Mouse (Mus musculus) thymus, adult 2 months (tissue): ENCODE measurements at regions not wholly inside any gene's neighbourhood (a gene's known extent, or its start where the extent isn't known, plus 50 kb on each side); places are given as distances from the start of the nearest gene placed in this dataset.

ENCODE experiments used
- DNase-seq: peaks from one replicate; pipeline ENCODE4 v3.0.0; 2021
- H3K27ac ChIP-seq: fragments of 200-500 bp; 2 replicates; pipeline ENCODE4 v1.5.1; 2012; ENCODE audit warnings: low read length, control low read depth; ENCODE audit not compliant: control insufficient read depth, insufficient read depth
- H3K27me3 ChIP-seq: fragments of 200-500 bp; 2 replicates; pipeline ENCODE4 v1.6.1; 2012; ENCODE audit warnings: mild to moderate bottlenecking, low read length, moderate library complexity, mixed read lengths; ENCODE audit not compliant: control insufficient read depth, insufficient read depth
- H3K36me3 ChIP-seq: fragments of 200-500 bp; 2 replicates; pipeline ENCODE4 v1.6.1; 2012; ENCODE audit warnings: mild to moderate bottlenecking, low read length, moderate library complexity; ENCODE audit not compliant: control insufficient read depth, insufficient read depth
- H3K4me1 ChIP-seq: fragments of 200-500 bp; replicated peaks from 2 replicates; pipeline ENCODE4 v1.6.1; 2012; ENCODE audit warnings: low read length; ENCODE audit not compliant: control insufficient read depth, insufficient read depth
- H3K4me3 ChIP-seq: fragments of 200-500 bp; 2 replicates; pipeline ENCODE4 v1.5.1; 2012; ENCODE audit warnings: mild to moderate bottlenecking, low read length, control low read depth, moderate library complexity; ENCODE audit not compliant: control insufficient read depth, insufficient read depth
- CTCF ChIP-seq: fragments of 200-500 bp; IDR thresholded peaks from 2 replicates; pipeline ENCODE4 v1.5.1; 2012; ENCODE audit warnings: mild to moderate bottlenecking, control low read depth, low read length, moderate library complexity, borderline replicate concordance; ENCODE audit not compliant: control insufficient read depth, poor library complexity, insufficient read depth; ENCODE audit errors: extremely low read depth
- POLR2A ChIP-seq: fragments of 200-500 bp; IDR thresholded peaks from 2 replicates; pipeline ENCODE4 v1.6.1; 2012; ENCODE audit warnings: mild to moderate bottlenecking, low read length, control low read depth, moderate library complexity; ENCODE audit not compliant: control insufficient read depth, poor library complexity, insufficient read depth; ENCODE audit errors: extremely low read depth
- WGBS: fragments of 180-500 bp; shearing (Covaris S2); methylation state at CpG from one replicate; pipeline ENCODE4 v1.1.7; 2018; 5-methylcytosine and 5-hydroxymethylcytosine counted together

DNA sequence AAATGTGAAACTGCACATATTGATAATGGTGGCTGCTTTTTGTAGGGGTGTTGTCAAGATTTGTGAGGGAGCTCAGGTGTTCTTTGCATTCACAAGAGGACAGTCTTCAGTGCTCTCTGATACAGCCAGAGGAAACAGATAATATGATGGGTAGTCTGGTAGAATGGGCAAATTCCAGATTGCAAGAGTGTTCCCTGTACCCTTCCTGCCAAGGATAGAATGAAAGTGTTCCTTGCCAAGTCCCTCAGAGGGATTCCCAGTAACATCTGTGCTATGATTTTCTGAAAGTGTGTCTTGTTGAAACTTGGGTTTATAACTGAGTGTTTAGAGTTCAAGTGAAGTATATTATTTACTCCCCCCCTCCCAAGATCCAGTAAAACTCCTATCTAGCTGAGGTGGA lies 221.1 kb upstream of the Fam98a start:
- TF ChIP-seq CTCF: no peak
- TF ChIP-seq POLR2A: no peak

DNA sequence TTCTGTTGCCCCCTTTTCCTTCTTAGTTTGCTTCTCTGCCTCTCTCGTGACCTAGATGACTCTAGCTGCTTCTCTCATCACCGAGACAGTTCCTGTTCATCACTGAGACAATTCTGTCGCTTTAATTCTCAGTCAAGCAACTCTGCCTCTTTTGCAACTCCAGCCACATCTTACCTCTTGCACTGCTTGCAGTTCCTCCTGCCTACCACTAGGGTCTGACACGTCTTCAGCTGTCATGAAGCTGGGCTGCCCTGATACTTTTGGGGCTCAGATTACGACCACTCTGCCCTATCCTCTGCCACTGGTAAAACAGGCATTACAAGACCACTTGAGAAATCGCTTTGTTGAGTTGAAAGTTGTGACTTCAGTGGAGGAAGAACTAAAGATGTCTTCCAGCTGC lies 216.9 kb upstream of the Fam98a start:
- no peaks in the 10 kb centered on the region for H3K4me1 ChIP-seq
- no peaks in the 10 kb centered on the region for H3K36me3 ChIP-seq
- no peaks in the 10 kb centered on the region for H3K27me3 ChIP-seq
- no peak for DNase-seq
- no peak overlapping the region for H3K27ac ChIP-seq
- no peak overlapping the region for H3K4me3 ChIP-seq
- 91% methylated on average over 6 of the region's 6 CpGs for whole genome bisulfite sequencing
- TF ChIP-seq CTCF (no peak), POLR2A (no peak)

More for the DNA sequence above, 221.1 kb upstream of the Fam98a start:
- Histone ChIP-seq H3K36me3 (no peaks in the 10 kb centered on the region), H3K27ac (no peak overlapping the region), H3K4me1 (no peaks in the 10 kb centered on the region), H3K4me3 (no peak overlapping the region), H3K27me3 (no peaks in the 10 kb centered on the region)
- no peak for DNase-seq

GRCm38 (mm10) chr17:75763391-75763790 lies 211.6 kb upstream of the Fam98a start:
- no peaks in the 10 kb centered on the region for H3K4me1 ChIP-seq
- no peak for DNase-seq
- no peaks in the 10 kb centered on the region for H3K27me3 ChIP-seq
- WGBS: 88% methylated on average over 2 of the region's 2 CpGs
- H3K36me3 ChIP-seq: no peaks in the 10 kb centered on the region
- TF ChIP-seq CTCF: no peak
- no peak for TF ChIP-seq POLR2A
- no peak overlapping the region for H3K27ac ChIP-seq
- no peak overlapping the region for H3K4me3 ChIP-seq

DNA sequence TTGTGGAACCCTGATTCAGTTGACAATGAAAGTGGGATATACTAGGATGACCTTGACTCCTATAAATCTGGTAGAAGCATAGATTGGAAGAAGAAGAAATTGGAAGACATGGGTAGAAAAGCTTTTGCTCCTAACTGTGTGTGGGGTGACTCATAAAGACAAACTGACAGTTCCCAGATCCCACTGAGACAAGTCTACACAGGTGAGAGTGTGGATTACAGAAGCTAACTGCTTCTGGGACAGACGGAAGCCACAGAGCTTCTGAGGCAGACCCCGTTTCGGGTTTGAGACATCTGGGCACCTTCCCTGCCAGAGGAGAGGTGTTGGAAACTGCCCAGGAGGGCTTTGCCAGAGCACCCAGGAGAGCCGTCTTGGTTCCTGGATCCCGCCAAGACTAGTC lies 204.7 kb upstream of the Fam98a start:
- 91% methylated on average over 5 of the region's 5 CpGs for WGBS
- H3K4me1 ChIP-seq: no peaks in the 10 kb centered on the region
- no peak for DNase-seq
- no peaks in the 10 kb centered on the region for H3K36me3 ChIP-seq
- no peaks in the 10 kb centered on the region for H3K27me3 ChIP-seq
- no peak overlapping the region for H3K4me3 ChIP-seq
- TF ChIP-seq POLR2A (no peak), CTCF (no peak)
- no peak overlapping the region for H3K27ac ChIP-seq

- no peaks in the 10 kb centered on the region for H3K27me3 ChIP-seq
- 94% methylated on average over 4 of the region's 4 CpGs for WGBS
- no peaks in the 10 kb centered on the region for H3K4me1 ChIP-seq
- H3K36me3 ChIP-seq: no peaks in the 10 kb centered on the region
- DNase-seq: no peak
- no peak overlapping the region for H3K4me3 ChIP-seq
- TF ChIP-seq POLR2A: no peak
- TF ChIP-seq CTCF: no peak
- no peak overlapping the region for H3K27ac ChIP-seq
Observed at GRCm38 (mm10) chr17:75716458-75716857, 164.7 kb upstream of the Fam98a start.

DNA sequence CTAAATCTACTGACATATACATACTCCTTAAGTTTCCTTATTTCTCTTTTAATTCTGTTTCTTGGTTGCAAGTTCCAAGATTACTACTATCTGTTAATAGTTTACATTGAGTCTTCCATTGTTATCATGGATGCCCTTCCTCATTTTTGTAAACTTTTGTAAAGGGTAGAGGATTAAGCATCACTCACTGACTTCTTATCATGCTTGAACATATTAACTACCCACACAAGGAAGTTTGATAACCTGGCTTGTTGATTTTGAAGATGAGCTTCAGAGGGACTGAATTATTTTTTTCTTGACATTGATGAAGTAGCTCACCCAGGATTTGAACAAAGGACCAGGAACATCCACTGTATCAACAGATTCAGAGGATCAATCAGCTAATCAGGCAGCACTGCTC lies 162.8 kb upstream of the Fam98a start:
- TF ChIP-seq CTCF (no peak), POLR2A (no peak)
- Histone ChIP-seq H3K4me1 (no peaks in the 10 kb centered on the region), H3K27ac (no peak overlapping the region), H3K27me3 (no peaks in the 10 kb centered on the region), H3K4me3 (no peak overlapping the region), H3K36me3 (no peaks in the 10 kb centered on the region)
- no peak for DNase-seq

- no peak overlapping the region for H3K4me3 ChIP-seq
- no peaks in the 10 kb centered on the region for H3K4me1 ChIP-seq
- TF ChIP-seq POLR2A (no peak), CTCF (no peak)
- H3K27me3 ChIP-seq: no peaks in the 10 kb centered on the region
- no peak for DNase-seq
- no peak overlapping the region for H3K27ac ChIP-seq
- H3K36me3 ChIP-seq: no peaks in the 10 kb centered on the region
- 83% methylated on average over 1 of the region's 1 CpGs for WGBS
Observed at GRCm38 (mm10) chr17:75714059-75714458, 162.3 kb upstream of the Fam98a start.
